Mouse (Mus musculus): Measurements from ENCODE around the gene Hba-a2.

The Hba-a2 gene

GRCm38 (mm10) chr11:32320507-32321195 is 24.4 kb downstream of the Hba-a2 start:
- no peak for DNase-seq (ENCODE audit: low spot score)

DNA sequence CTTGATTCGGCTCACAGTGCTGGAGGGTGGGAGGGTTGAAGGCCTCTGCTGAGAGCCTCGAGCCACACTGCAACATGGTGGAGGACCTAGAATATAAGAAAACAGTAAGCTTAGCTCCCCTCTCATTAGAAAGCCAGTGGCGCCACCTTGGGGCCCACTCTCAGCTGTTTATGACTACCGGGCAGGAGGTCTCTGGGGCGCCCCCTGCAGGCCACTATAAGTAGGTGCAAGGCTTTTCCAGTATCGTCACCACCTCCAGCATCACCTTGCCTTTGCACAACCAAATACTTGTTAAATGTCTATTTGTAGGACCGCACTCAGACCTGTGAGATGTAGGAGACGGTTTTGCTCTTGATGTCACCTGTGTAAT is 24.9 kb downstream of the Hba-a2 start:
- peak; percentile 81 for DNase-seq (ENCODE audit: low spot score)

GRCm38 (mm10) chr11:32324609-32325008 is 28.3 kb downstream of the Hba-a2 start:
- peak; percentile 87 for DNase-seq (ENCODE audit: low spot score)

DNA sequence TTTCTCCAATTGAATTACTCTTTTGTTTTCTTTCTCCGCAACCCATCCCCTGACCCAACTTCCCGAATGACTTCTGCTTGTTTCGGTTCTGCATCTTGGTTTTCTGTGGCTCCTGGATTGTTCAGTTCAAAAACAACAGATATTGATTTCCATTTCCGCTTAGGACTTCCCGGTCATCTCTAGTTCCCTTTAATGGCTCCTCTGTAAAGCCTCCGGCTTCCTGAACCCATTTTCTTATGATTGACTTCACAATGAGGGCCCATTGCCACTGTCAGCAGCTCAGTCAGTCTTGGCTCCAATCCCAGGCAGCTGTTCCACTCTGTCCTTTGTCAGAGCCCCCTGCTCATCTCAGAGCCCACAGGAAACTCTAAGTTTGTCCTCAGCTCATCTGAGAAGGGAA is 34.8 kb downstream of the Hba-a2 start:
- no peak for DNase-seq (ENCODE audit: low spot score)

- DNase-seq (ENCODE audit: low spot score): no peak
Observed at GRCm38 (mm10) chr11:32331861-32332260, 35.6 kb downstream of the Hba-a2 start.

DNA sequence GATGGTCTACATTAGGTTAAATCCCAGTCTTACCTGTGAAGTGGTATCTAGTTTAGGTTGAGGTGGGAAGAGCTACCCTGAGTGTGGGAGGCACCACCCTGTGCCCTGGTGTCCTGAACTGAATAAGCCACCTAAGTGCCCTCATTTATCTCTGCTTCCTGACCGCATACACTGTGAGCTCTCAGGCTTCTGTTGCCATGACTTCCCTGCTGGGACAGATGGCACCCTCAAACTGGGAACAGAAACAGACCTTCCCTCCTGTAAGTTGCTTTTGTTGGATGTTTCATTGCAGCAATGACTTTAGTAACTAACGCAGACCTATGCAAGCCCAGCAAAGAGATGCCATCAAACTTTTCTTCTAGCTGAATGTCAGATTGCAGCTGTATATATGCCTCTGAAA is 36.9 kb downstream of the Hba-a2 start:
- DNase-seq (ENCODE audit: low spot score): no peak

DNA sequence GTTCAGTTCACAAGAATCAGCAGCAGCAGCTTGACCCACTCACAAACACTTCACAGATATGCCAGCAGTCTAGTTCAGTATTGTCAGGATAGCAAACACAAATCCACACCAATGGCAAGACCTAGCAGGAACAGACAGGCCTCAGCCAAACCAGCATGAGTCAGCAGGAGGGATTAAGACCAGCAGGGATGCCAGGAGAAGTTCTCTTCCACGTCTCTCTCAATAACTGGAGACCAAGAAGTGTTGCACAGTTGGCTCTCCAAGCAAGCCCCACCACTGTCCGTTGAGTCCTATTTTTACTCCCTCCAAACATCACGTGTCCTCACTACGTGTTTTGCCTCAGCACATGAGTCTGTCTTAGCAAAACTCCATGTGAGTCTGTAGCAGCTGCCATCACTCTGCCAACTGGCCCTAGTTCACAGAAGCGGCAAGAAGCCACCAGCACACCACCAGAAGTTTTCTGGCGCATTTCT is 40.2 kb downstream of the Hba-a2 start:
- peak; percentile 2 for DNase-seq (ENCODE audit: low spot score)

- peak; percentile 3 for DNase-seq (ENCODE audit: low spot score)
Observed at GRCm38 (mm10) chr11:32339131-32339531, 42.8 kb downstream of the Hba-a2 start.

DNA sequence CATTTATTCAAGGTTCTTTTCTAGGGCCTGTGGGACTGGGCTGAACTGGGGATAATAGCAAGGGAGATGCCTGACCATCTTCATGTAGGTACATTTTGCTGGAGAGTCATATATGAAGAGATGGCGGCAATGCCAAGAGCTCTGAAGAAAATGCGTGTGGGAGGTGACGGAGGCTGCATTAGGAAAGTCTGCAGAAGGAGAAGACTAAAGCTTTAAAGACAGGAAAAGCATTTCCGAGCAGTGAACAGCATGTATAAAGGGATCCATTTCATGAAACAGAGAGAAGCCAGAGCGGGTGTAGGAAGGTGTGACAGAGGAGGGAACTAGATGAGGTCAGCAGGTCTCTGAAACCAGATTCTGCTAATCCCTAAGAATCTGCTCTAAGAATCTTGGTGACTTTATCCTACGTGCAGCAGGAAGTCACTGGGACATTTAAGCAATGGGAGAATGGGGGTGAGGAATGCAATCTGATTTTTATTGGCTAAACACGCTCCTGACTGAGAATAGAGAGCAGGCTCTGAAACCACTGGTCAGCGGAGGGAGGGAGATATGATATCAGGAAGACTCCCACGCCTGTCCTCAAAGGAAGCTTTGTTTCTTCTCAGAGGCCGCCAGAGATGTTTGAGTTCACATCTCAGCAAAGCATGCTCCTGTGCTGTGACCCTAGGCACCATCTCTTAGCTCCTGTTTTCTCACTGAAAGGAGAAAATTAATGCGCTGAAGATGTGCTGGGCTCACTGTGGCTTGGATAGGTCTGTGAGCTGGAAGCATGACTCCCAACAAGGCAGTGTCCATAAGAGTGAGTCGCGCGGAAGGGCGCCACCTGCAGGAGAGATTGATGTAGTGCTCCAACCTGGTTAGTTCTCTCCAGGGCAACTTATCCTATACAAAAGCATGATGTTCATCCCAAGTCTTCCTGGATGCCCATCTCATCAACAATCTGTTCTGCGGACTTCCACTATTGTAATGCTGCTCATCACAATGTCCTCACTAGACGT is 44.5 kb downstream of the Hba-a2 start:
- no peak for DNase-seq (ENCODE audit: low spot score)

- DNase-seq (ENCODE audit: low spot score): peak; percentile 53
Observed at GRCm38 (mm10) chr11:32342770-32343191, 46.5 kb downstream of the Hba-a2 start.

GRCm38 (mm10) chr11:32343350-32343749 is 47.1 kb downstream of the Hba-a2 start:
- no peak for DNase-seq (ENCODE audit: low spot score)

DNA sequence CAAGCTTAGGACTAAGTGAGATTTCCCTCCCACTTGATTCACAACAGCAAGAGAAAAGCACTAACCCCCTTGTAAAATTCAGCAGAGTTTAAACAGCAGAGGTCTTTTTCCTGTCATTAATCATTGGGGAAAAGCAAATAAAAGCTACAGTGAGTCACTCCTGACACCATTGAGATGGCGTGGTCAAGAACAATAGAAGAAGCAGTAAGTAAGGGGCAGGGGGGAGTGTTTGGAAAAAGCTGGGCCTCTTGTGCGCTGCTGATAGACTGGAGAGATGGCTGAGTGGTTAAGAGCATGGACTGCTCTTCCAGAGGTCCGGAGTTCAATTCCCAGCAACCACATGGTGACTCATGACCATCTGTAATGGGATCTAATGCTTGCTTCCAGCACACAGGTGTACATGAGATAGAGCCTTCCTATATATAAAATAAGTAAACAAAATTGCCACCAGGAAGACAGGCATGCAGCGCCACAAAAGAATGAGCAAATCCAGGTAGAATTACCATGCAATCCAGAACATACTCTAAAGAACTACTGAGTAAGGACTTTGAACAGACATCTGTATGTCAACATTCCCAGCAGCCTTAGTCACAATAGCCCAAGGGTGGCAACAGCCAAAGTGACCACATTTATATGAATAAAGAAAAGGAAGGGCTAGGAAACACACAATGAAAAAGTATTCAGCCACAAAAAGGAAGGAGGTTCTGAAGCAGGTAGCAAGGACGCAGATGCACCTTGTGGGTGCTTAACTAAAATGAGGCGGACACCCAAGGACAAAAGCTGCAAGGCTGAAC is 49.4 kb downstream of the Hba-a2 start:
- DNase-seq (ENCODE audit: low spot score): no peak

Measured in layer of hippocampus, adult 11-12 months (tissue).